Mouse (Mus musculus) left cerebral cortex, adult 18-20 months (tissue): ENCODE measurements around the gene Gxylt1. TPM values are rescaled to one million over a fixed set of nuclear protein-coding genes. Genes with fewer than 3 reads are reported as not detected.

Source experiments
- total RNA-seq, 2 experiments: library from RNA; stranded (reverse); gene quantifications; 2 replicates each; pipeline ENCODE4 v1.2.3; 2021

Gxylt1 gene
- total RNA-seq, 2 experiments from 2014 or later = 11.7 to 13.4 TPM

Other genes starting within 250 kb of the Gxylt1 start
- gene Yaf2, start 61.8 kb upstream of the Gxylt1 start, total RNA-seq = 100 to 1,000 TPM; 104 to 105 TPM
- 10 to 100 TPM; 73.4 to 74.4 TPM for gene Zcrb1, start 123.2 kb upstream of the Gxylt1 start, total RNA-seq
- 10 to 100 TPM; 43.9 to 47.7 TPM for gene Pphln1, start 123.2 kb upstream of the Gxylt1 start, total RNA-seq